Mouse (Mus musculus) lung, postnatal 0 days (tissue): Measurements from ENCODE around the gene Insm1.

Experiments
- CTCF ChIP-seq: IDR thresholded peaks from 2 replicates; pipeline ENCODE4 v1.5.1; 2016; ENCODE audit warnings: antibody characterized with exemption, mild to moderate bottlenecking
- EP300 ChIP-seq: IDR thresholded peaks from 2 replicates; pipeline ENCODE4 v1.6.1; 2016; ENCODE audit warnings: antibody characterized with exemption, mild to moderate bottlenecking, control low read depth

DNA sequence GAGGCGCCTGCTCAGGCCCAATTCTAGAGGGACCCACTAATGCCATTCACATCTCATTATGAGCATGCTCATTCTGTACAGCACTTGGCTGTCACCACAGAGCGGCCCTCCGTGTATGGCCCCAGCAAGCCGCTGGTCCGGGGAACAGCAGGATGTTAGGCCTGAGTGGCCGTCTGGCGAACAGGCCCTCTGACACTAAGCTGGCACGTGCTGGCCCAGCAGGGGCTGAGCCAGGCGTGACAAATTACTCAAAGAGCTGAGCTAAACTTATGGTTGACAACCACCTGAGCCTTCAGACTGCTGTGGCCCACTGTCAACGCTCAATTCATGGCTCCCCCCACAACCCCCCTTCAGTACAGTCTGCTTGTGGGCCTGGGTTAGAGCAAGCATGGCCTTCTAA is 40.5 kb downstream of the Insm1 start:
- TF ChIP-seq CTCF (no peak), EP300 (no peak)
